Mouse (Mus musculus) embryonic facial prominence, embryonic 13.5 days (tissue): ENCODE data around the gene Efhd2. TPM values are rescaled to one million over a fixed set of nuclear protein-coding genes. Genes with fewer than 3 reads are reported as not detected.

ENCODE experiments used
- ATAC-seq: fragments of 200-750 bp; cut with Nextera tagmentation; 2 replicates; pipeline ENCODE4 v1.8.0; 2017; ENCODE audit warnings: low read depth; ENCODE audit not compliant: insufficient number of reproducible peaks, insufficient read depth, low FRiP score, low TSS enrichment
- H3K27ac ChIP-seq: fragments of 300-500 bp; sonication (generic); 2 replicates; pipeline ENCODE4 v1.5.1; 2015; ENCODE audit warnings: moderate library complexity, mild to moderate bottlenecking, inconsistent platforms
- H3K27me3 ChIP-seq: fragments of 300-500 bp; sonication (generic); 2 replicates; pipeline ENCODE4 v1.6.1; 2015; ENCODE audit warnings: mild to moderate bottlenecking, inconsistent platforms
- H3K36me3 ChIP-seq: fragments of 300-500 bp; sonication (generic); 2 replicates; pipeline ENCODE4 v1.6.1; 2015; ENCODE audit warnings: mild to moderate bottlenecking, inconsistent platforms
- H3K4me1 ChIP-seq: fragments of 300-500 bp; sonication (generic); 2 replicates; pipeline ENCODE4 v1.6.1; 2015; ENCODE audit warnings: inconsistent platforms
- H3K4me2 ChIP-seq: fragments of 300-500 bp; sonication (generic); 2 replicates; pipeline ENCODE4 v1.6.1; 2015; ENCODE audit warnings: moderate library complexity, mild to moderate bottlenecking, inconsistent platforms
- H3K4me3 ChIP-seq: fragments of 300-500 bp; sonication (generic); 2 replicates; pipeline ENCODE4 v1.5.1; 2015; ENCODE audit warnings: mild to moderate bottlenecking, inconsistent platforms
- H3K9ac ChIP-seq: fragments of 300-500 bp; sonication (generic); 2 replicates; pipeline ENCODE4 v1.6.1; 2015; ENCODE audit warnings: mild to moderate bottlenecking, inconsistent platforms
- H3K9me3 ChIP-seq: fragments of 300-500 bp; sonication (generic); 2 replicates; pipeline ENCODE4 v1.6.1; 2016; ENCODE audit warnings: inconsistent platforms
- WGBS: fragments of 180-500 bp; shearing (Covaris S2); methylation state at CpG from one replicate; pipeline ENCODE4 v1.1.7; 2015; ENCODE audit warnings: mixed read lengths; 5-methylcytosine and 5-hydroxymethylcytosine counted together
- polyA plus RNA-seq: library from polyadenylated mRNA; unstranded; fragments of >200 nt; fragmentation: Nextera tagmentation; extraction: Ambion mirVana; gene quantifications from 2 replicates; pipeline ENCODE4 v1.2.1, GENCODE M21; 2015

Gene Efhd2
- polyA plus RNA-seq, 1 experiment from 2014 or later, result 52.0 TPM

- 90% methylated on average over 13 of the region's 13 CpGs for WGBS
- ATAC-seq, result no peak
- Histone ChIP-seq H3K9ac (no peak overlapping the region), H3K9me3 (no peaks in the 10 kb centered on the region), H3K27me3 (no peaks in the 10 kb centered on the region), H3K27ac (no peak overlapping the region), H3K4me3 (no peak overlapping the region), H3K4me1 (peaks cover 7% of the 10 kb centered on the region; the same call in 1 of the 2 replicates), H3K4me2 (no peak overlapping the region), H3K36me3 (peaks cover 20% of the 10 kb centered on the region)
Measured at GRCm38 (mm10) chr4:141818861-141819260, 55.9 kb downstream of the Efhd2 start.

GRCm38 (mm10) chr4:141817706-141818105, 57.0 kb downstream of the Efhd2 start:
- peaks cover 7% of the 10 kb centered on the region; the same call in 1 of the 2 replicates for H3K4me1 ChIP-seq
- no peak overlapping the region for H3K27ac ChIP-seq
- ATAC-seq, result no peak
- no peaks in the 10 kb centered on the region for H3K9me3 ChIP-seq
- H3K36me3 ChIP-seq, result peaks cover 31% of the 10 kb centered on the region
- H3K4me2 ChIP-seq, result no peak overlapping the region
- H3K9ac ChIP-seq, result no peak overlapping the region
- no peaks in the 10 kb centered on the region for H3K27me3 ChIP-seq
- H3K4me3 ChIP-seq, result no peak overlapping the region
- WGBS, result 61% methylated on average over 10 of the region's 10 CpGs

- Histone ChIP-seq H3K4me2 (no peak overlapping the region), H3K27me3 (no peaks in the 10 kb centered on the region), H3K36me3 (peaks cover 38% of the 10 kb centered on the region), H3K27ac (0 out of 2 replicates have a peak overlapping the region, but pooled peaks have one; percentile 33), H3K4me1 (peaks cover 7% of the 10 kb centered on the region; the same call in 1 of the 2 replicates), H3K4me3 (no peak overlapping the region), H3K9ac (no peak overlapping the region), H3K9me3 (no peaks in the 10 kb centered on the region)
- ATAC-seq, result no peak
- 50% methylated on average over 14 of the region's 14 CpGs for WGBS
Measured at GRCm38 (mm10) chr4:141816776-141817655, 57.7 kb downstream of the Efhd2 start.

- no peak overlapping the region for H3K4me2 ChIP-seq
- no peak overlapping the region for H3K9ac ChIP-seq
- WGBS, result 82% methylated on average over 7 of the region's 7 CpGs
- no peaks in the 10 kb centered on the region for H3K9me3 ChIP-seq
- H3K27ac ChIP-seq, result no peak overlapping the region
- H3K4me3 ChIP-seq, result no peak overlapping the region
- H3K4me1 ChIP-seq, result peaks cover 7% of the 10 kb centered on the region; the same call in 1 of the 2 replicates
- H3K27me3 ChIP-seq, result no peaks in the 10 kb centered on the region
- no peak for ATAC-seq
- peaks cover 45% of the 10 kb centered on the region for H3K36me3 ChIP-seq
Measured at GRCm38 (mm10) chr4:141816267-141816666, 58.5 kb downstream of the Efhd2 start.

- Histone ChIP-seq H3K27ac (no peak overlapping the region), H3K4me1 (no peaks in the 10 kb centered on the region), H3K4me3 (no peak overlapping the region), H3K9me3 (no peaks in the 10 kb centered on the region), H3K27me3 (no peaks in the 10 kb centered on the region), H3K36me3 (peaks cover 94% of the 10 kb centered on the region), H3K9ac (no peak overlapping the region), H3K4me2 (no peak overlapping the region)
- 95% methylated on average over 7 of the region's 7 CpGs for WGBS
- ATAC-seq, result no peak
Measured at GRCm38 (mm10) chr4:141811375-141811774, 63.3 kb downstream of the Efhd2 start.

GRCm38 (mm10) chr4:141810975-141811374, 63.7 kb downstream of the Efhd2 start:
- H3K4me2 ChIP-seq, result no peak overlapping the region
- H3K9ac ChIP-seq, result no peak overlapping the region
- no peak overlapping the region for H3K4me3 ChIP-seq
- no peak for ATAC-seq
- peaks cover 94% of the 10 kb centered on the region for H3K36me3 ChIP-seq
- no peaks in the 10 kb centered on the region for H3K4me1 ChIP-seq
- WGBS, result 94% methylated on average over 2 of the region's 2 CpGs
- H3K27ac ChIP-seq, result no peak overlapping the region
- no peaks in the 10 kb centered on the region for H3K9me3 ChIP-seq
- no peaks in the 10 kb centered on the region for H3K27me3 ChIP-seq

GRCm38 (mm10) chr4:141809850-141810464, 64.8 kb downstream of the Efhd2 start:
- H3K36me3 ChIP-seq, result peaks cover 95% of the 10 kb centered on the region
- no peak overlapping the region for H3K4me2 ChIP-seq
- no peak overlapping the region for H3K4me3 ChIP-seq
- no peak overlapping the region for H3K27ac ChIP-seq
- ATAC-seq, result no peak
- H3K9ac ChIP-seq, result no peak overlapping the region
- 79% methylated on average over 8 of the region's 8 CpGs for WGBS
- no peaks in the 10 kb centered on the region for H3K27me3 ChIP-seq
- no peaks in the 10 kb centered on the region for H3K9me3 ChIP-seq
- no peaks in the 10 kb centered on the region for H3K4me1 ChIP-seq

Other genes starting within 250 kb of the Efhd2 start
- gene Plekhm2, start 210.0 kb downstream of the Efhd2 start, polyA plus RNA-seq, result 8.5 TPM in 2 replicates
- gene Rsc1a1, start 189.3 kb downstream of the Efhd2 start, polyA plus RNA-seq, result not detected in 2 replicates
- gene Ddi2, start 151.5 kb downstream of the Efhd2 start, polyA plus RNA-seq, result 22.9 and 25.2 TPM in 2 replicates
- gene Agmat, start 128.2 kb downstream of the Efhd2 start, polyA plus RNA-seq, result 0.30 TPM in 1 of 2 replicates, not detected in the other
- gene Dnajc16, start 84.0 kb downstream of the Efhd2 start, polyA plus RNA-seq, result 3.8 and 4.2 TPM in 2 replicates
- gene Casp9, start 81.3 kb downstream of the Efhd2 start, polyA plus RNA-seq, result 14.2 and 15.1 TPM in 2 replicates
- 0.25 TPM in 1 of 2 replicates, not detected in the other for gene Cela2a, start 48.8 kb downstream of the Efhd2 start, polyA plus RNA-seq
- gene Ctrc, start 28.6 kb downstream of the Efhd2 start, polyA plus RNA-seq, result not detected in 2 replicates
- 0.91 and 1.3 TPM in 2 replicates for gene Fhad1, start 140.2 kb upstream of the Efhd2 start, polyA plus RNA-seq
- gene Tmem51, start 209.4 kb upstream of the Efhd2 start, polyA plus RNA-seq, result 13.9 and 14.2 TPM in 2 replicates